Mouse (Mus musculus): ENCODE data around the gene Epha2. TPM values are rescaled to one million over a fixed set of nuclear protein-coding genes. Genes with fewer than 3 reads are reported as not detected.

The Epha2 gene
- polyA plus RNA-seq, 1 experiment: 86.3 TPM

DNA sequence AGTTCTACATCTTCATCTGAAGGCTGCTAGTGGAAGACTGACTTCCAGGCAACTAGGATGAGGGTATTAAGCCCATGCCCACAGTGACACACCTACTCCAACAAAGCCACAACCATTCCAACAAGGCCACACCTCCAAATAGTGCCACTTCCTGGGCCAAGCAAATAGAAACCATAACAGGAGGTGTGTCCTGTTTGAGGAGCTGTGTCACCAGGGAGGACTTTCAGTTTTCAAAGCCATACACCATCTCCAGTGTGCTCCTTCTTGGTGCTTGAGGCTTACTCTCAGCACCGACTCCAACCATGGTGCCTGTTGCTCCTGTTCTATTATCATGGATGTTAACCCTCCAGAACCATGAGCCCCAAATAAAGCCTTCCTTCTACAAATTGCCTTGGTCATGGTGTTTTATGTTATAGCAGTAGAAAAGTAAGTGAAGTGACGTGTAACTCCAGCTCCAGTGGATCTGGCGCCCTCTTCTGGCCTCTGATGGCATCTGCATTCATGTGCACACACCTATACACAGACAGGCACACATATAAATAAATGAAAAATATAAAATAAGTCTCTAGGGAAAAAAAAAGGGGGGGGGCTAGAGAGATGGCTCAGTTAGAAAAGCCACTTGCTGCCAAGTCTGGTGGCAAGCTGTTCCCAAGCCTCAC lies 34.9 kb upstream of the Epha2 start:
- TF ChIP-seq CTCF (IDR thresholded peaks at IDR 0.05; ENCODE audit: extremely low read depth, insufficient read length, insufficient replicate concordance, low read depth, low read length): peak; percentile 45; the same call in 1 of the 2 replicates
- TF ChIP-seq POLR2A (IDR thresholded peaks at IDR 0.05; ENCODE audit: low read depth, low read length): no peak
- Histone ChIP-seq H3K36me3 (ENCODE audit: control insufficient read depth, insufficient read depth, low read length) (no peaks in the 10 kb centered on the region), H3K4me3 (ENCODE audit: low read depth, low read length) (no peak overlapping the region), H3K4me1 (ENCODE audit: control insufficient read depth, insufficient read depth, insufficient read length, low read length) (peaks cover 2% of the 10 kb centered on the region; the same call in 1 of the 2 replicates), H3K27me3 (ENCODE audit: control insufficient read depth, insufficient read depth, low read length) (no peaks in the 10 kb centered on the region), H3K27ac (ENCODE audit: insufficient read depth, low read depth, low read length) (peak overlapping the region; percentile 61; the same call in 1 of the 2 replicates)
- 92% methylated on average over 3 of the region's 3 CpGs for WGBS

DNA sequence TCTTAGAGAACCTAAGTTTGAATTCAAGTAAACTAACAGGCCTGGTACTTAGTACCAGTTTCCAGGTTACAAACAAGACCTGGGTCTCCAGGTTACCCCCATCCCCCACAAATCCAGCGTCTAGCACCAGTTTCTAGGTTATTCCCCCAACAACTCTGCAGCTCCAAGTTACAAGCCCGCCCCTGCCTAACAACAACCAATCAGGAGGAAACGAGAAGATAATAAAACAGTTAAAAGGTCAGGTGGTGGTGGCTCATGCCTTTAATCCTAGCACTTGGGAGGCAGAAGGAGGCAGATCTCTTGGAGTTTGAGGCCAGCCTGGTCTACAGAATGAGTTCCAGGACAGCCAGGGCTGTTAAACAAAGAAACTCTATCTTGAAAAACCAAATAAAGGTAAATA lies 33.8 kb upstream of the Epha2 start:
- H3K4me3 ChIP-seq (ENCODE audit: low read depth, low read length): no peak overlapping the region
- H3K27ac ChIP-seq (ENCODE audit: insufficient read depth, low read depth, low read length): no peak overlapping the region
- peaks cover 10% of the 10 kb centered on the region for H3K4me1 ChIP-seq (ENCODE audit: control insufficient read depth, insufficient read depth, insufficient read length, low read length)
- no peaks in the 10 kb centered on the region for H3K36me3 ChIP-seq (ENCODE audit: control insufficient read depth, insufficient read depth, low read length)
- H3K27me3 ChIP-seq (ENCODE audit: control insufficient read depth, insufficient read depth, low read length): no peaks in the 10 kb centered on the region
- WGBS: 73% methylated on average over 3 of the region's 3 CpGs
- TF ChIP-seq POLR2A (IDR thresholded peaks at IDR 0.05; ENCODE audit: low read depth, low read length) (no peak), CTCF (IDR thresholded peaks at IDR 0.05; ENCODE audit: extremely low read depth, insufficient read length, insufficient replicate concordance, low read depth, low read length) (no peak)

DNA sequence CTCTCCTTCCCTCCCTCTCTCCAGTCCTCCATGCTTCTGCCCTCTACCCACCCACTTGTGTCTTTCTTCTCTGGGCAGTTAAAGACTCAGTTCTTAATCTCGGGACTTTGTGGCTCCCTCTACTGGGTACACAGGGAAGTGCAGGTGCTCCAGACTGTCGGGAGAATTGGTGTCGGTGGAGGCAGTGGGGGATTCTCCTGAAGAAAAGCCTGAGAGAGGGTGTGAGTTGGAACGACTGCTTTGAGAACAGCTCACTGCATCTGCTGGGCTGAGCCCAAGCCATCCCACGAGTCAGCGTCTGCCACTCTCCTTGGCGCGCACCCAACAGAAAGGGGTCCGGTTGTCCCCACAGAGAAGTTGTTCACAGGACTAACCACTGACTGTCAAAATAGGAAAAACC lies 33.2 kb upstream of the Epha2 start:
- no peaks in the 10 kb centered on the region for H3K36me3 ChIP-seq (ENCODE audit: control insufficient read depth, insufficient read depth, low read length)
- TF ChIP-seq CTCF (IDR thresholded peaks at IDR 0.05; ENCODE audit: extremely low read depth, insufficient read length, insufficient replicate concordance, low read depth, low read length) (peak; percentile 85; the same call in 1 of the 2 replicates), POLR2A (IDR thresholded peaks at IDR 0.05; ENCODE audit: low read depth, low read length) (no peak)
- WGBS: 44% methylated on average over 9 of the region's 9 CpGs
- no peak overlapping the region for H3K4me3 ChIP-seq (ENCODE audit: low read depth, low read length)
- H3K4me1 ChIP-seq (ENCODE audit: control insufficient read depth, insufficient read depth, insufficient read length, low read length): peaks cover 10% of the 10 kb centered on the region
- H3K27me3 ChIP-seq (ENCODE audit: control insufficient read depth, insufficient read depth, low read length): no peaks in the 10 kb centered on the region
- no peak overlapping the region for H3K27ac ChIP-seq (ENCODE audit: insufficient read depth, low read depth, low read length)

DNA sequence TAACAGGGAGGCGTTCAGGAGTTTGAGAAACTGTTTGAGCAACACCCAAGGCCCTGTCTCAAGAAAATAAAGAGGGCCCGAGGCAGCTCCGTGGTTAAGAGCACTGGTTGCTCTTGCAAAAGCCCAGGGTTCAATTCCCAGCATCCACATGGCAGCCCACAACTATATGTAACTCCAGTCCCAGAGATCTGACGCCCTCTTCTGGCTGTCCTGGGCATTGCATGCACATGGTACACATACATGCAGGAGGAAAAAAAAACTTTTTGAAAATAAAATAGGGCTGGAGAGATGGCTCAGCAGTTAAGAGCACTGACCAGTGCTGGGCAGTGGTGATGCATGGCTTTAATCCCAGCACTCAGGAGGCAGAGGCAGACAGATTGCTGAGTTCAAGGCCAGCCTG lies 32.7 kb upstream of the Epha2 start:
- H3K4me1 ChIP-seq (ENCODE audit: control insufficient read depth, insufficient read depth, insufficient read length, low read length): peaks cover 13% of the 10 kb centered on the region
- 83% methylated on average over 4 of the region's 4 CpGs for WGBS
- H3K27ac ChIP-seq (ENCODE audit: insufficient read depth, low read depth, low read length): no peak overlapping the region
- peak; percentile 31; the same call in 1 of the 2 replicates for TF ChIP-seq CTCF (IDR thresholded peaks at IDR 0.05; ENCODE audit: extremely low read depth, insufficient read length, insufficient replicate concordance, low read depth, low read length)
- no peak for TF ChIP-seq POLR2A (IDR thresholded peaks at IDR 0.05; ENCODE audit: low read depth, low read length)
- no peaks in the 10 kb centered on the region for H3K36me3 ChIP-seq (ENCODE audit: control insufficient read depth, insufficient read depth, low read length)
- H3K27me3 ChIP-seq (ENCODE audit: control insufficient read depth, insufficient read depth, low read length): no peaks in the 10 kb centered on the region
- H3K4me3 ChIP-seq (ENCODE audit: low read depth, low read length): no peak overlapping the region

DNA sequence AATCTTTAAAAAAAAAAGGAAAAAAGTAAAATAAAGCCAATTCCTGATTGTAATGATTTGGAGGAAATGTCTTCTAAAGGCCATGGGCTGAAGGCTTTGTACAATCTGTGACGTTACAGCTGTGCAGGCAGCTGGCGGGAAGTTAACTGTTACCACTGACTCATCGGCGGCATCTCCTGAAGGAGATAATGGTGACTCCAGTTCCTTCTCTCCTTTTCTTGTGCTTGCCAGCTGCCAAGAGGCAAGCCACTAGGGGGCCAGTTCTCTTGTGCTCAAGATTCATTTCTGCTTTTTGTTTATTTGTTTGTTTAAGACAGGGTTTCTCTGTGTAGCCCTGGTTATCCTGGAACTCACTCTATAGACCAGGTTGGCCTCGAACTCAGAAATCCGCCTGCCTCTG lies 32.0 kb upstream of the Epha2 start:
- Histone ChIP-seq H3K4me1 (ENCODE audit: control insufficient read depth, insufficient read depth, insufficient read length, low read length) (peaks cover 17% of the 10 kb centered on the region), H3K4me3 (ENCODE audit: low read depth, low read length) (no peak overlapping the region), H3K36me3 (ENCODE audit: control insufficient read depth, insufficient read depth, low read length) (no peaks in the 10 kb centered on the region), H3K27me3 (ENCODE audit: control insufficient read depth, insufficient read depth, low read length) (no peaks in the 10 kb centered on the region), H3K27ac (ENCODE audit: insufficient read depth, low read depth, low read length) (no peak overlapping the region)
- TF ChIP-seq POLR2A (IDR thresholded peaks at IDR 0.05; ENCODE audit: low read depth, low read length): no peak
- TF ChIP-seq CTCF (IDR thresholded peaks at IDR 0.05; ENCODE audit: extremely low read depth, insufficient read length, insufficient replicate concordance, low read depth, low read length): peak; percentile 25; the same call in 1 of the 2 replicates
- 42% methylated on average over 6 of the region's 6 CpGs for WGBS

DNA sequence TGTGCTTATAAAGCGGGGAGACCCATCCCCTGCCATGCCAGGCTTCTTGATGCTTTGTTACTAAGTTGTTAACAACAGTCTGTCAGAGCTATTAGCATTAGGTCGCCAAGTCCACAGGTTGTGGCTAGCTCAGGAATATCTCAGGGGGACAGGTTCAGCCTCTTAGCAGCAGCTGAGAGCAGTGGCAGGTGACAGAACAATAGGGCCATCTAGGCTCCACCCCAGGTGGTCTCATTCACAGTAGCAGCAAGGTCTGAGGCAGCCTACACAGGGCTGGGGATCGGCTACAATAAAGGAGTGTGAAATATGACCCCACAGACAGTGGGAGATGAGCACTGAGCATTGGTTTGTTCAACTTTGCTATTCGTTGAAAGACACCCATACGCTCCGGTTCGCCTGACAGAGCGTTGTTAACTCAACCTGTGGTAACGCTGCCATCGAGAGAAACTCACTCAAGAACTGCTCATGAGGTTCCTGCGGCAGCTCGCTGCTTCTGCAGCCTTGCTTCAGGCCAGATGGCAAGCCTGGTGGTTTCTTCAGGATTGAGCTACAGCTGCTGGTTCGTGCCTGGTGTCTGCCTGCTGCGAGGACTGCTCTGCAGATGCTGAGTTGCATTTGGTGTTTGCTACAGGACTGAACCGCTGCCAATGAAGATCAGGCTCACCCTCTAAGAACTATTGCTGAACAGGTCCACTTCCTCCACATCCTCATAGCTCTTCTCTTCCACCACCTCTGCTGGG lies 30.7 kb upstream of the Epha2 start:
- H3K27ac ChIP-seq (ENCODE audit: insufficient read depth, low read depth, low read length): no peak overlapping the region
- H3K4me3 ChIP-seq (ENCODE audit: low read depth, low read length): no peak overlapping the region
- H3K4me1 ChIP-seq (ENCODE audit: control insufficient read depth, insufficient read depth, insufficient read length, low read length): peaks cover 16% of the 10 kb centered on the region
- H3K27me3 ChIP-seq (ENCODE audit: control insufficient read depth, insufficient read depth, low read length): no peaks in the 10 kb centered on the region
- TF ChIP-seq CTCF (IDR thresholded peaks at IDR 0.05; ENCODE audit: extremely low read depth, insufficient read length, insufficient replicate concordance, low read depth, low read length) (no peak), POLR2A (IDR thresholded peaks at IDR 0.05; ENCODE audit: low read depth, low read length) (no peak)
- WGBS: 88% methylated on average over 15 of the region's 15 CpGs
- H3K36me3 ChIP-seq (ENCODE audit: control insufficient read depth, insufficient read depth, low read length): no peaks in the 10 kb centered on the region

DNA sequence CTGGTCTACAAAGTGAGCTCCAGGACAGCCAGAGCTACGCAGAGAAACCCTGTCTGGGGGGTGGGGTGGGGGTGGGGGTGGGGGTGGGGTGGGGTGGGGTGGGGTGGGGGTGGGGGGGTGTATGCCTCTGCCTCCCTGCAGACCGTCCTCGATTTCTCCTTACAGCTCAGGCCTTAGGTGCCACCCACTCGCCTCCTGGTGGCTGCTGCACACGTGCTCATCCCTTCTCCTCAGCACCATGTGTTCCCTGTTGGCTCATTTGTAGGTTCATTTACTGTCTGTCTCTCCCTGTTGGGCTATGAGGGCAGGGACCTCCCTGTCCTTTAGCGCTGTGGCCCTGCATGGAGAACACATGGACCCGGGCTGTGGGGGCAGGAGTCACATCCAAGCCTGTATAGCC lies 29.8 kb upstream of the Epha2 start:
- 0 out of 2 replicates have a peak, but pooled peaks have one; percentile 16 for TF ChIP-seq CTCF (IDR thresholded peaks at IDR 0.05; ENCODE audit: extremely low read depth, insufficient read length, insufficient replicate concordance, low read depth, low read length)
- TF ChIP-seq POLR2A (IDR thresholded peaks at IDR 0.05; ENCODE audit: low read depth, low read length): no peak
- Histone ChIP-seq H3K27ac (ENCODE audit: insufficient read depth, low read depth, low read length) (peak overlapping the region; percentile 45; the same call in 1 of the 2 replicates), H3K36me3 (ENCODE audit: control insufficient read depth, insufficient read depth, low read length) (no peaks in the 10 kb centered on the region), H3K4me3 (ENCODE audit: low read depth, low read length) (no peak overlapping the region), H3K4me1 (ENCODE audit: control insufficient read depth, insufficient read depth, insufficient read length, low read length) (peaks cover 15% of the 10 kb centered on the region), H3K27me3 (ENCODE audit: control insufficient read depth, insufficient read depth, low read length) (no peaks in the 10 kb centered on the region)
- WGBS: 84% methylated on average over 5 of the region's 7 CpGs

Data from small intestine, adult 2 months (tissue).